Mouse (Mus musculus) embryonic facial prominence, embryonic 11.5 days (tissue): ENCODE results near the gene Tmc8. TPM values are rescaled to one million over a fixed set of nuclear protein-coding genes. Genes with fewer than 3 reads are reported as not detected.

Experiments used
- ATAC-seq: fragments of 200-750 bp; cut with Nextera tagmentation; replicated peaks from 2 replicates; pipeline ENCODE4 v1.8.0; 2017; ENCODE audit warnings: low read depth; ENCODE audit not compliant: insufficient number of reproducible peaks, low FRiP score, low TSS enrichment
- DNase-seq: peaks from one replicate; pipeline ENCODE4 v3.0.0-alpha.2; 2015; ENCODE audit warnings: low spot score
- H3K27ac ChIP-seq: fragments of 300-500 bp; sonication (generic); replicated peaks from 2 replicates; pipeline ENCODE4 v1.5.1; 2014; ENCODE audit warnings: mild to moderate bottlenecking, low read depth, low read length, control low read depth
- H3K27me3 ChIP-seq: fragments of 300-500 bp; sonication (generic); 2 replicates; pipeline ENCODE4 v1.6.1; 2014; ENCODE audit warnings: mild to moderate bottlenecking, low read length, moderate library complexity, mixed read lengths; ENCODE audit not compliant: control insufficient read depth, insufficient read depth
- H3K36me3 ChIP-seq: fragments of 300-500 bp; sonication (generic); replicated peaks from 2 replicates; pipeline ENCODE4 v1.6.1; 2014; ENCODE audit warnings: low read depth, mild to moderate bottlenecking, low read length, moderate library complexity, mixed read lengths; ENCODE audit not compliant: control insufficient read depth, insufficient read depth
- H3K4me1 ChIP-seq: fragments of 300-500 bp; sonication (generic); 2 replicates; pipeline ENCODE4 v1.6.1; 2014; ENCODE audit warnings: low read length, mixed read lengths; ENCODE audit not compliant: control insufficient read depth, insufficient read depth
- H3K4me2 ChIP-seq: fragments of 300-500 bp; sonication (generic); 2 replicates; pipeline ENCODE4 v1.6.1; 2014; ENCODE audit warnings: low read depth, mild to moderate bottlenecking, control low read depth, low read length, moderate library complexity
- H3K4me3 ChIP-seq: fragments of 300-500 bp; sonication (generic); 2 replicates; pipeline ENCODE4 v1.5.1; 2014; ENCODE audit warnings: low read depth, low read length, control low read depth
- H3K9ac ChIP-seq: fragments of 300-500 bp; sonication (generic); replicated peaks from 2 replicates; pipeline ENCODE4 v1.6.1; 2014; ENCODE audit warnings: mild to moderate bottlenecking, control low read depth, low read length
- H3K9me3 ChIP-seq: fragments of 300-500 bp; sonication (generic); replicated peaks from 2 replicates; pipeline ENCODE4 v1.6.1; 2016; ENCODE audit warnings: mild to moderate bottlenecking, low read length, inconsistent platforms, mixed read lengths; ENCODE audit not compliant: control insufficient read depth
- WGBS: fragments of 180-500 bp; shearing (Covaris S2); extraction: QIAGEN DNeasy Blood & Tissue Kit; methylation state at CpG from one replicate; pipeline ENCODE4 v1.1.7; 2014; 5-methylcytosine and 5-hydroxymethylcytosine counted together
- polyA plus RNA-seq: library from polyadenylated mRNA; unstranded; fragments of >200 nt; fragmentation: Nextera tagmentation; extraction: Ambion mirVana; gene quantifications from 2 replicates; pipeline ENCODE4 v1.2.1, GENCODE M21; 2014

The Tmc8 gene
- polyA plus RNA-seq, 1 experiment from 2014 or later: 0.39 TPM

DNA sequence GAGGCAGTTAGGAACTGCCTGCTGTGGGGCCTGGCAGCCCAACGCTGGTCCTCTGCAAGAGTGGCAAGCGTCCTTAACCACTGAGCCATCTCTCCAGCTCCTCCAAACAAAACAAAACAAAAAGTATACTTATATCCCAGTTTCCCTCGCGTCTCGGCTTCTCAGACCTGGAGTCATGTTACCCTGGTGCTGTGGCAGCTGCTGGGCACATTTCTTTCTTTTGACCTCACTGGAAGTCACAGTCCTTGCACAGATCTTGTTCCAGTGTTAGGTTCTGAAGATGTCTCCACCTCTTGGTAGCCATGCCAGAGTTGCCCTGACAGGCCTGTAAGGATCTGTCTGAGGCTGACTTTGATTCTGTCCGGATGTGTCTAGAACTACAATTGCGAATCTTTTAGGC is 19.8 kb downstream of the Tmc8 start:
- no peak for ATAC-seq

DNA sequence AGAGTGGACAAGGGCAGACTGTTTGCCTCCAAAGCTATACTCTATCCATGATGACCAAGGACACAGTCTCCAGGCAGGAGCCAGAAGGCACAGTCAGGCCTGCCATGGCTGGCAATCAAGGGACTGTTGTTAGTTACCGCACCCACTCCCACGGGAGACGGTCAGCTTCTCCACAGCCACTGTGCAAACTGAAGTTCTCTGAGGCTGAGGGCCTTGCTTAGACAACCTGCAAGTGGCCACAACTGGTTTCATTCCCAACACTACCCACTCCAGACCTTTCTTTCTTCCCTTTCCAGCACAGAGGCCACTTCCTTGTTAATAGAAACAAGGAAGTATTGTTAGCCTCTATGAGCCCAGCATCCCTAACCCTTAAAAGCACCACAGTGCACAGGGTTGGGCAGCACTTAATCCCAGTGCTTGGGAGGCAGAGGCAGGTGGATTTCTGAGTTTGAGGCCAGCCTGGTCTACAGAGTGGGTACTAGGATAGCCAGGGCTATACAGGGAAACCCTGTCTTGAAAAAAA is 21.4 kb downstream of the Tmc8 start:
- H3K9me3 ChIP-seq: no peaks in the 10 kb centered on the region
- H3K27me3 ChIP-seq: no peaks in the 10 kb centered on the region
- ATAC-seq (no peak), DNase-seq (no peak)
- no peaks in the 10 kb centered on the region for H3K36me3 ChIP-seq
- H3K9ac ChIP-seq: no peak overlapping the region
- H3K4me3 ChIP-seq: no peak overlapping the region
- H3K4me1 ChIP-seq: no peaks in the 10 kb centered on the region
- H3K4me2 ChIP-seq: no peak overlapping the region
- no peak overlapping the region for H3K27ac ChIP-seq
- 91% methylated on average over 3 of the region's 3 CpGs for WGBS

More for the DNA sequence above, 19.8 kb downstream of the Tmc8 start:
- no peak overlapping the region for H3K27ac ChIP-seq
- no peak for DNase-seq
- H3K36me3 ChIP-seq: no peaks in the 10 kb centered on the region
- no peaks in the 10 kb centered on the region for H3K9me3 ChIP-seq
- no peak overlapping the region for H3K4me3 ChIP-seq
- no peaks in the 10 kb centered on the region for H3K4me1 ChIP-seq
- 59% methylated on average over 7 of the region's 7 CpGs for WGBS
- no peak overlapping the region for H3K9ac ChIP-seq
- H3K27me3 ChIP-seq: no peaks in the 10 kb centered on the region
- H3K4me2 ChIP-seq: no peak overlapping the region

DNA sequence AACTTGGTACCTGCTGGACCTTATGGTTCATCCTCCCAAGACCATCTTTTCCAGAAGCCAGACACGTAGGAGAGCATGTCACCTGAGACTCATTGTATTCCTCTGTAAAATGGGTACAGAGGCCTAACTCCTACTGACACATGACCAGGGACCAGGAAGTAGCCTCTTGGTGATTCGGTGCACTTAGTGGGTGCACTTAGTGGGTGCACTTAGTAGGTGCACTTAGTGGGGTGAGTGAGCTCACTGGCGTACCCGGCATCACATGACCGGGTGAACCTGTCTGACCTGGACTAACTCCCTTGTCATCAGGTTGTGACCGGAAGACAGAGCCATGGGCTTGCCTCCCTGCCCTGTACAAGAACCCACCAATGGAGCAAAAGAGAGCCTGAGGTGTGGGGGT is 24.9 kb downstream of the Tmc8 start:
- H3K4me3 ChIP-seq: no peak overlapping the region
- no peak for ATAC-seq
- H3K27ac ChIP-seq: no peak overlapping the region
- WGBS: 94% methylated on average over 6 of the region's 6 CpGs
- no peak overlapping the region for H3K9ac ChIP-seq
- no peak for DNase-seq
- no peaks in the 10 kb centered on the region; the same call in 1 of the 2 replicates for H3K4me1 ChIP-seq
- H3K4me2 ChIP-seq: no peak overlapping the region
- H3K27me3 ChIP-seq: no peaks in the 10 kb centered on the region
- H3K36me3 ChIP-seq: no peaks in the 10 kb centered on the region
- no peaks in the 10 kb centered on the region for H3K9me3 ChIP-seq

DNA sequence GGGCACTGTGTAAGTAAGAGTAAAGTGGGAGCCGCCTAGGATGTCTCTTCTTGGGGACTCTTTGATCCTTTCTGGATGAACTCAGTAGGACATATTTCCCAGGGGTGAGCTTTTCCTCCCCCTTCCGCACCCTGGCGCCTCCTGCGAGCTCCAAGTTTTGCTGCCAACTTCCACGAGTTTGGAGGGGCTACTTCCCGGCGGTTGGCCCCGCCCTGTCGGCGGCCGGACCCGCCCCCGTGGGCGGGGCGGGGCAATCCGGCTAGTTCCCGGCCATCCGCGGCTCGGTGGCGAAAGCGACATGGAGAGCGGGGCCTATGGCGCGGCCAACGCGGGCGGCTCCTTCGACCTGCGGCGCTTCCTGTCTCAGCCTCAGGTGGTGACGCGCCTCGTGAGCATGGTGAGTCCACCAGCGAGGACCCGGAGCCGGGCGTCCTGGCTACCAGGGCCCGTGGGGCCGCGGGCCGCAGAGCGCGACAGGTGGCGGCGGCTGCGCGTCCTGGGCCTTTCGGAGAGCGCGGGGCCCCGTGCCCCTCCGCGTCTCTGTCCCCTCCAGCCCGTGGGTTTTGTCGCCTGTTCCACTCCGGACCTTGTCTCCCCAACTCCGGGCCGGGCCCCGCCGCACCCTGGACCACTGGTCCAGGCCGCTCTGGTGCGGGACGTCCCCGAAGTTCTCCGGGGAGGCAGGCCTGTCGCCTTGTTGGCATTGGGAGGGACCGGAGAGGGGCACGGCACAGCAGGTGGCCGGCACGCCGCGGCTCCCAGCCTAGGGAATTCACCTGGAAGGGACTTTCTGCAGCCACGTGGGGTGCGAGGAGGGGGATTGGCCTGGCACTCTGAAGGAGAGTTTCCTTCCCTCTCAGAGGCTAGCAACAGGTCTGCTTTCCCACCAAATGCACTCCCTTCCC is 27.8 kb downstream of the Tmc8 start, which contains the start of the genes Gm20708 and Syngr2:
Gene Gm20708, plus strand, starts transcription at position 262 of the 905 bp plus-strand sequence.
Gene Syngr2, plus strand, starts transcription at position 262 of the 905 bp plus-strand sequence.
- H3K9me3 ChIP-seq: no peaks in the 10 kb centered on the region
- peak within 1 kb of the TSS; percentile 100 for H3K4me2 ChIP-seq
- ATAC-seq (peak; percentile 25; the same call in 1 of the 2 replicates), DNase-seq (peak; percentile 84)
- no peak within 1 kb of the TSS for H3K27ac ChIP-seq
- no peaks in the 10 kb centered on the region; the same call in 1 of the 2 replicates for H3K4me1 ChIP-seq
- H3K9ac ChIP-seq: peak within 1 kb of the TSS; percentile 60
- under 1% methylated on average over 68 of the region's 75 CpGs for WGBS
- H3K4me3 ChIP-seq: peak within 1 kb of the TSS; percentile 74
- no peaks in the 10 kb centered on the region for H3K27me3 ChIP-seq
- peaks cover 7% of the 10 kb centered on the region for H3K36me3 ChIP-seq

DNA sequence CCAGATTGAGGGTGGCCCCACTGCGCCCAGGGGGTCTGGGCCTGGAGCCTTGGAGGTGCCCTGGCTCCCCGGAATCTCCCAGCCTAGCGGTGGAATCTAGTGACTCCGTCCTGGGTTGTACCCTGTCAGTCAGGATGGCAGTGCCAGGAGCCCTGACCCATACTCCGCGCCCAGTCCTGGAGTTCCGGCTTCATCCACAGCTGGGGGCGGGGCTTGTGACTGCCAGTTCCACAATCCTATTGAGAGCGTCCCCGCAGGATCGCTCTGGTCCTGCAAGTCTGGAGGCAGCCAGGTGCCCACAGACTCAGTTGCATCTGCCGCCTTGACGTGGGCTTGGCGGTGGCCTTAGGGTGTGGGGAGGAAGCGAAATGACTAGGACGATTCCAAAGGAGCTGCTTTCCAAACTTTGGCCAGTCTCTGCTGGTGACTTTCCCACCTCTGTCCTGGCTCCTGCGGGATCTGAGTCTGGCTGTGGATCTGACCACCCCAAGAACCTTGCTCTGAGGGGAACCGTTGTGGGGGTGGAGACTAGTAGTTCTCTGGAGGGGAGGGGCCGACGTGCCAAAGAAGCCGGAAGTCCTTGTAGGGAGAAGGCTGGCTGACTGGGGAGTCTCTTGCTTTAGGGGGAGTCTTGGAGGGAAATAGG is 28.6 kb downstream of the Tmc8 start:
- Histone ChIP-seq H3K9me3 (no peaks in the 10 kb centered on the region), H3K4me1 (no peaks in the 10 kb centered on the region; the same call in 1 of the 2 replicates), H3K4me2 (peak overlapping the region; percentile 100), H3K36me3 (peaks cover 7% of the 10 kb centered on the region), H3K27me3 (no peaks in the 10 kb centered on the region), H3K27ac (no peak overlapping the region), H3K9ac (peak overlapping the region; percentile 60), H3K4me3 (peak overlapping the region; percentile 74)
- DNase-seq (peak; percentile 84), ATAC-seq (peak; percentile 85)
- under 1% methylated on average over 21 of the region's 21 CpGs for WGBS

- Histone ChIP-seq H3K4me2 (no peak overlapping the region), H3K9ac (no peak overlapping the region), H3K4me1 (no peaks in the 10 kb centered on the region; the same call in 1 of the 2 replicates), H3K4me3 (no peak overlapping the region), H3K27me3 (no peaks in the 10 kb centered on the region), H3K9me3 (no peaks in the 10 kb centered on the region), H3K27ac (no peak overlapping the region), H3K36me3 (peaks cover 7% of the 10 kb centered on the region)
- DNase-seq: no peak
- no peak for ATAC-seq
- WGBS: 84% methylated on average over 5 of the region's 5 CpGs
Observed at GRCm38 (mm10) chr11:117813867-117814266, 32.0 kb downstream of the Tmc8 start.

- no peak for DNase-seq
- Histone ChIP-seq H3K4me3 (no peak overlapping the region), H3K27me3 (no peaks in the 10 kb centered on the region), H3K9ac (no peak overlapping the region), H3K4me2 (no peak overlapping the region), H3K4me1 (no peaks in the 10 kb centered on the region; the same call in 1 of the 2 replicates), H3K9me3 (no peaks in the 10 kb centered on the region), H3K27ac (no peak overlapping the region), H3K36me3 (peaks cover 7% of the 10 kb centered on the region)
- WGBS: 96% methylated on average over 6 of the region's 6 CpGs
- ATAC-seq: no peak
Observed at GRCm38 (mm10) chr11:117814704-117815366, 33.0 kb downstream of the Tmc8 start.
